Mouse (Mus musculus) C2C12 (cell line): ENCODE measurements around the gene March4.

Experiments used
- CEBPB ChIP-seq: IDR thresholded peaks from one replicate; pipeline ENCODE4 v1.6.1; 2011; ENCODE audit warnings: low read depth, mild to moderate bottlenecking, control low read depth, moderate library complexity
- CTCF ChIP-seq: IDR thresholded peaks from one replicate; pipeline ENCODE4 v1.5.1; 2011; ENCODE audit not compliant: control insufficient read depth, insufficient read depth, insufficient read length
- MAX ChIP-seq: IDR thresholded peaks from one replicate; pipeline ENCODE4 v1.6.1; 2011; ENCODE audit warnings: mild to moderate bottlenecking, control low read depth
- USF1 ChIP-seq: IDR thresholded peaks from one replicate; pipeline ENCODE4 v1.6.1; 2011; ENCODE audit warnings: low read depth, mild to moderate bottlenecking, control low read depth, moderate library complexity

DNA sequence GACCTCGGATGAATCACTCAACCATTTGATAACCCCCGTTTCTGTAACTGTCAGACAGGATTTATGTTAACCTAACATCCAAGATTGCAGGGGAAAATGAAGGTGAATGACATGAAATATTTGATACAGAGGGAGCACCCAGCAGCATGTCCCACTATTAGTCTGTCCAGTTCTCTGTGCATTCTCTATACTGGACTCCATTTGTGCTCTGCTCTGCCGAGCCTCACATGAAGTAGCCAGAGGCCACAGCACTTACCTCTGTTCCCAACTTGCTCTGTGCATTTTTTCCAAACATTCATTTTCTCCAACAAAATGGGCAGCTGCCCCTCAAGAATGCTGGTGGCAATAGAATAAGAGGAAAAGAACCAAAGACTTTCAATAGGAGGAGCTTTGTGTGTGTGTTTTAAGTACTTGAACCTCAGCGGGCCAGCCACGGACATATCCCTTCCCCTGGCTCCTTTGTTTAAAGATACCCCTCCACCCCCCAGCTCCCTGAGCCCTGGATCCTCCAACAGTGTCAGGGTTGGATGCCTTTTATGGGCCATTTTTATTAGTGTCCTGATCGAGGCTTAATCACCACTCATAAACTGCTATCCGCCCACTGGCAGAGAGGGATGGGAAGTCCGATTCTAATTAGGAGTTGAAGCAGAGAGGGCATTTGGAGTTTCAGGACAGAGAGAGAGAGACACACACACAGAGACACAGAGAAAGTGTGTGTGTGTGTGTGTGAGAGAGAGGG is 135.2 kb downstream of the March4 start:
- TF ChIP-seq CTCF (no peak), CEBPB (no peak), MAX (no peak), USF1 (no peak)
